Mouse (Mus musculus) heart, adult 2 months (tissue): ENCODE data around the gene Atp6v0d1.

Experiments used
- CTCF ChIP-seq: fragments of 200-600 bp; IDR thresholded peaks from 2 replicates; pipeline ENCODE4 v1.8.1; 2022; ENCODE audit warnings: antibody characterized with exemption, mild to moderate bottlenecking, moderate library complexity
- EP300 ChIP-seq: fragments of 200-500 bp; IDR thresholded peaks from 2 replicates; pipeline ENCODE4 v1.6.1; 2011; ENCODE audit warnings: low read depth, low read length, control low read depth; ENCODE audit not compliant: insufficient read depth
- POLR2A ChIP-seq: fragments of 200-500 bp; IDR thresholded peaks from 2 replicates; pipeline ENCODE4 v1.6.1; 2011; ENCODE audit warnings: mild to moderate bottlenecking, low read depth, low read length, control low read depth; ENCODE audit not compliant: insufficient read depth

DNA sequence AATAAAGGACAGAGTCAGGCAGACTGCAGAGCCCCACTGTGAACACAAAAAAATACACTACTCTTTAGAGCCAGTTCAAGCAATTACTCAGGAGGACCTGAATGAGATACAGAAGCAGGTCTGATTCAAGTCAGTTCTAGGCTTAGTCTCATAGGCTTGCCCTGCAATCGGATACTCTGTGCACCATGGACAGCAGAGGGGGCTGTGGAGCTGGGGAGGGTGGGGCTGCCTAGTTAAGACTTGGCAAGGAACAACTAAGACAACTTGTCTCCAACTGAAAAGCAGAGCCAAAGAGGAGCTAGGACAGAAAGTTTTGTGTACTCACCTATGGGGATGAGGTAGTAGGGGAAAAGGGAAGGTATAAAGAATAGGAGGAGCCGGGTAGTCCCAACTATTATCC is 34.1 kb downstream of the Atp6v0d1 start:
- TF ChIP-seq EP300 (0 out of 2 replicates have a peak, but pooled peaks have one; percentile 37), POLR2A (no peak), CTCF (peak; percentile 82)
